Mouse (Mus musculus) frontal cortex, postnatal 14 days (tissue): ENCODE data around the gene Plac1.
A peak's percentile ranks its signal among the peaks of the same experiment; 100 is the strongest.

Experiments used
- DNase-seq, 2 experiments: peaks; one replicate each; pipeline ENCODE4 v3.0.0; 2022; ENCODE audit warnings: low spot score in 2 of 2

Plac1 gene

GRCm38 (mm10) chrX:53107127-53107526 is 132.8 kb downstream of the Plac1 start:
- no peak for DNase-seq

- no peak for DNase-seq
Observed at GRCm38 (mm10) chrX:53101165-53101564, 138.7 kb downstream of the Plac1 start.

GRCm38 (mm10) chrX:53099951-53100350 is 140.0 kb downstream of the Plac1 start:
- no peak for DNase-seq

- DNase-seq: no peak
Observed at GRCm38 (mm10) chrX:53099266-53099665, 140.6 kb downstream of the Plac1 start.

- DNase-seq: no peak
Observed at GRCm38 (mm10) chrX:53098293-53098692, 141.6 kb downstream of the Plac1 start.

- DNase-seq: no peak
Observed at GRCm38 (mm10) chrX:53097786-53098185, 142.1 kb downstream of the Plac1 start.

GRCm38 (mm10) chrX:53093381-53093780 is 146.5 kb downstream of the Plac1 start:
- DNase-seq: no peak

- no peak for DNase-seq
Observed at GRCm38 (mm10) chrX:53088663-53089292, 151.1 kb downstream of the Plac1 start.

- no peak for DNase-seq
Observed at GRCm38 (mm10) chrX:53087202-53087601, 152.7 kb downstream of the Plac1 start.

- DNase-seq: no peak
Observed at GRCm38 (mm10) chrX:53085559-53085958, 154.4 kb downstream of the Plac1 start.

GRCm38 (mm10) chrX:53064406-53064805 is 175.5 kb downstream of the Plac1 start:
- DNase-seq: no peak

GRCm38 (mm10) chrX:53059426-53060007 is 180.4 kb downstream of the Plac1 start:
- DNase-seq: no peak

GRCm38 (mm10) chrX:53058459-53059280 is 181.2 kb downstream of the Plac1 start:
- no peak for DNase-seq

GRCm38 (mm10) chrX:53057760-53058090 is 182.2 kb downstream of the Plac1 start:
- no peak for DNase-seq

GRCm38 (mm10) chrX:53057054-53057759 is 182.7 kb downstream of the Plac1 start:
- DNase-seq: peak; percentile 25 to 56

- DNase-seq: no peak
Observed at GRCm38 (mm10) chrX:53056627-53057026, 183.3 kb downstream of the Plac1 start.

GRCm38 (mm10) chrX:53055771-53056170 is 184.1 kb downstream of the Plac1 start:
- no peak for DNase-seq

GRCm38 (mm10) chrX:53053885-53054284 is 186.0 kb downstream of the Plac1 start:
- no peak for DNase-seq

- DNase-seq: no peak
Observed at GRCm38 (mm10) chrX:53052652-53053500, 187.0 kb downstream of the Plac1 start.

- no peak for DNase-seq
Observed at GRCm38 (mm10) chrX:53050353-53050752, 189.6 kb downstream of the Plac1 start.

GRCm38 (mm10) chrX:53049196-53049595 is 190.7 kb downstream of the Plac1 start:
- no peak for DNase-seq
